10 mouse cellular contexts compared by ENCODE assay signal in the genomic region with DNA sequence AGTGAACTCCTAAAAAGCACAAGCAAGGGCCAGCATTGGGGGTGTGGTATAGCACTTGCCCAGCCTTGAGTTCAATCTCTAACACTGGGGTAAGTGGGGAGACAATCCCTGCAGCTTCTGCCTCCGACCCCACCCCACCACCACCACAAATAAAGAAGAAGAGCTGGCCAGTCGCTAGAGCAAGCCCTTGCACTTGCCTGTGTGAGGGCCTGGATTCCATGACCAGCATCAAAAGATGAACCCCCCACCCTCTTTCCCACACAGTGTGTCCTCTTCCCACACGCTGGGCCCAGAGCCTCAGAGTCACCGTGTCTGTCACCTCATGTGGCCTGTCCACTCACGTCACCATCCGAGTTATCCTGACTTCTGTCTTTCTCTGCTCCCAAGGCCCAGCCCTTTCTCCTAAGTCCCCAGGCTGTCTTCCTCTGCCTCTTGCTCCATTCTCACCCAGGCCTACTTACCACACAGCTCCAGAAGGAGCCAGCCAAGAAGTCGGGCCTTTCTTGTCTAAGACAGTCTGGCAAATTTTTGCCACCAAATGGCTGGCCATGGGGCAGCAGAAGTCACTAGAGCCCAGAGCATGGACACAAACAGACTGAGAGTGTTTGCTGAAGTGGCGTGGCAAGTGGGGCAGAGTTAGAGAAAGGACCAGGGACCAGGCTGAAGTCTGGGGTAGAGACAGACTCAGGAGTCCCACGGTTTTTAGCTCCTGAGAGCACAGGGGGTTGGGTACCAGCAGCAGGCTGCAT. TPM values are rescaled to one million over a fixed set of nuclear protein-coding genes. Genes with fewer than 3 reads are reported as not detected.
DNase-seq lines count a peak whose midpoint lies in the region; ATAC-seq lines count a peak whose summit lies in the region.
"Had no signal": no experiment of that assay in that cellular context is flagged by ENCODE, and none has a peak within 500 bp of the region (broad histone marks: within the 10 kb centered on the region; RNA-seq: fewer than 3 reads in every experiment).

No protein-coding gene starts in this region.

- peak overlapping the region; percentile 71; the same call in 1 of the 2 replicates for H3K4me2 ChIP-seq in liver, embryonic 15.5 days
- H3K4me2 ChIP-seq in forebrain, embryonic 15.5 days (replicated peaks) = peak overlapping the region; percentile 45
- H3K4me2 ChIP-seq in midbrain, embryonic 14.5 days (ENCODE audit: low read length) = peak overlapping the region; percentile 51

- no peak overlapping the region for H3K4me3 ChIP-seq in liver, embryonic 15.5 days (replicated peaks)
- H3K4me3 ChIP-seq in forebrain, embryonic 15.5 days = peak overlapping the region; percentile 29
- H3K4me3 ChIP-seq in midbrain, embryonic 14.5 days (replicated peaks; ENCODE audit: low read depth, low read length) = peak overlapping the region; percentile 18

- peaks cover 11% of the 10 kb centered on the region for H3K36me3 ChIP-seq in liver, embryonic 15.5 days (replicated peaks)
- no peaks in the 10 kb centered on the region for H3K36me3 ChIP-seq in forebrain, embryonic 15.5 days
- no peaks in the 10 kb centered on the region for H3K36me3 ChIP-seq in midbrain, embryonic 14.5 days (ENCODE audit: control insufficient read depth, insufficient read depth, low read length)

- DNase-seq in embryo, embryonic 10.5 days (ENCODE audit: low spot score) = peak; percentile 21
- DNase-seq in embryo, embryonic 9.5 days (ENCODE audit: extremely low spot score) = no peak
- DNase-seq in liver = no peak
- DNase-seq in midbrain, embryonic 14.5 days = peak; percentile 21
- DNase-seq in cerebellum, postnatal 36 days = no peak
- DNase-seq in adrenal gland, adult (ENCODE audit: inconsistent age in 2 of 2, low spot score in 1 of 2) = no peak
- DNase-seq: spleen, adult 18-20 months had no signal

- H3K27ac ChIP-seq in liver, embryonic 15.5 days (replicated peaks) = no peak overlapping the region
- H3K27ac ChIP-seq in forebrain, embryonic 15.5 days (replicated peaks) = peak overlapping the region; percentile 95
- H3K27ac ChIP-seq in midbrain, embryonic 14.5 days (replicated peaks; ENCODE audit: low read depth, low read length) = peak overlapping the region; percentile 89

- H3K4me1 ChIP-seq in liver, embryonic 15.5 days (replicated peaks) = peaks cover 22% of the 10 kb centered on the region
- H3K4me1 ChIP-seq in forebrain, embryonic 15.5 days = peaks cover 64% of the 10 kb centered on the region
- peaks cover 31% of the 10 kb centered on the region for H3K4me1 ChIP-seq in midbrain, embryonic 14.5 days (ENCODE audit: control insufficient read depth, insufficient read depth, low read length)

- H3K27me3 ChIP-seq in liver, embryonic 15.5 days = no peaks in the 10 kb centered on the region
- H3K27me3 ChIP-seq in forebrain, embryonic 15.5 days = no peaks in the 10 kb centered on the region
- H3K27me3 ChIP-seq in midbrain, embryonic 14.5 days (ENCODE audit: control insufficient read depth, insufficient read depth, low read length) = no peaks in the 10 kb centered on the region
- H3K27me3 ChIP-seq: Patski had no signal

- no peak overlapping the region for H3K9ac ChIP-seq in liver, embryonic 15.5 days
- peak overlapping the region; percentile 33 for H3K9ac ChIP-seq in forebrain, embryonic 15.5 days (replicated peaks)
- H3K9ac ChIP-seq in midbrain, embryonic 14.5 days (replicated peaks; ENCODE audit: low read length) = no peak overlapping the region; the same call in 1 of the 2 replicates

- H3K9me3 ChIP-seq in liver, embryonic 15.5 days (replicated peaks) = no peaks in the 10 kb centered on the region
- no peaks in the 10 kb centered on the region for H3K9me3 ChIP-seq in forebrain, embryonic 15.5 days
- no peaks in the 10 kb centered on the region for H3K9me3 ChIP-seq in midbrain, embryonic 14.5 days (ENCODE audit: control insufficient read depth, low read length)

- ATAC-seq in liver, embryonic 15.5 days (ENCODE audit: insufficient read depth) = no peak
- ATAC-seq in forebrain, embryonic 15.5 days (replicated peaks) = peak; percentile 21; the same call in 1 of the 2 replicates
- no peak for ATAC-seq in midbrain, embryonic 14.5 days (ENCODE audit: low FRiP score, low TSS enrichment)
- ATAC-seq: Patski had no signal

- WGBS in liver, embryonic 15.5 days (ENCODE audit: insufficient replicate concordance) = 55% methylated on average over 9 of the region's 9 CpGs
- 20% methylated on average over 9 of the region's 9 CpGs for WGBS in forebrain, embryonic 15.5 days
- 11% methylated on average over 9 of the region's 9 CpGs for WGBS in midbrain, embryonic 14.5 days

RNA-seq across cellular contexts. Expression of a gene that starts 2.9 kb away (rescaled TPM):
- 4.6 and 5.2 TPM in 2 replicates for polyA plus RNA-seq in liver, embryonic 15.5 days (2015; fragmentation: Nextera tagmentation; extraction: Ambion mirVana)
- polyA plus RNA-seq in forebrain, embryonic 15.5 days (2015; fragmentation: Nextera tagmentation; extraction: Ambion mirVana) = 77.9 and 85.9 TPM in 2 replicates
- polyA plus RNA-seq in midbrain, embryonic 14.5 days (2014; fragmentation: Nextera tagmentation; extraction: Ambion mirVana) = 16.7 and 28.0 TPM in 2 replicates
- polyA plus RNA-seq: Patski had no signal

RNA-seq across cellular contexts. Expression of a gene that starts 32.4 kb away (rescaled TPM):
- polyA plus RNA-seq in liver, embryonic 15.5 days (2015; fragmentation: Nextera tagmentation; extraction: Ambion mirVana) = 1.8 and 2.5 TPM in 2 replicates
- 1.3 and 1.7 TPM in 2 replicates for polyA plus RNA-seq in forebrain, embryonic 15.5 days (2015; fragmentation: Nextera tagmentation; extraction: Ambion mirVana)
- polyA plus RNA-seq in midbrain, embryonic 14.5 days (2014; fragmentation: Nextera tagmentation; extraction: Ambion mirVana) = 1.3 and 1.6 TPM in 2 replicates

RNA-seq across cellular contexts. Expression of a gene that starts 51.8 kb away (rescaled TPM):
- polyA plus RNA-seq in liver, embryonic 15.5 days (2015; fragmentation: Nextera tagmentation; extraction: Ambion mirVana) = not detected in 2 replicates
- 6.2 and 6.8 TPM in 2 replicates for polyA plus RNA-seq in forebrain, embryonic 15.5 days (2015; fragmentation: Nextera tagmentation; extraction: Ambion mirVana)
- 4.0 and 8.1 TPM in 2 replicates for polyA plus RNA-seq in midbrain, embryonic 14.5 days (2014; fragmentation: Nextera tagmentation; extraction: Ambion mirVana)

Comparison
In these comparisons a context has a peak if more than half of its experiments do, and no peak if none do; other contexts are left out.
1. DNase-seq: peak in embryo, embryonic 10.5 days (single experiment) and midbrain, embryonic 14.5 days (single experiment); none in embryo, embryonic 9.5 days (single experiment), liver (single experiment), cerebellum, postnatal 36 days (0 of 2) and adrenal gland, adult (0 of 2).
2. Peak in every context shown above with its lines, with median percentiles within 50 percentile points of each other: H3K4me2 ChIP-seq.